Mouse (Mus musculus) G1E (cell line): ENCODE results near the gene Slain1.

Experiments
- CTCF ChIP-seq: IDR thresholded peaks from 2 replicates; pipeline ENCODE4 v1.5.1; 2012; ENCODE audit warnings: low read depth, low read length, inconsistent platforms, mixed read lengths
- GATA1 ChIP-seq: IDR thresholded peaks from 2 replicates; pipeline ENCODE4 v1.6.1; 2012; ENCODE audit warnings: borderline replicate concordance, low read length, inconsistent platforms, mixed read lengths
- GATA2 ChIP-seq: IDR thresholded peaks from 2 replicates; pipeline ENCODE4 v1.6.1; 2012; ENCODE audit warnings: low read depth, low read length, inconsistent platforms, borderline replicate concordance
- POLR2AphosphoS5 ChIP-seq: IDR thresholded peaks from 2 replicates; pipeline ENCODE4 v1.6.1; 2012; ENCODE audit warnings: low read depth, low read length, inconsistent platforms; ENCODE audit not compliant: insufficient replicate concordance
- TAL1 ChIP-seq: conservative IDR thresholded peaks from 2 replicates; pipeline ENCODE4 v1.6.1; 2012; ENCODE audit warnings: low read depth, low read length, inconsistent platforms, mixed read lengths

GRCm38 (mm10) chr14:103663026-103663425, 13.0 kb downstream of the Slain1 start:
- no peak for TF ChIP-seq CTCF
- no peak for TF ChIP-seq TAL1
- no peak for TF ChIP-seq GATA1
- no peak for TF ChIP-seq POLR2AphosphoS5
- no peak for TF ChIP-seq GATA2
